Mouse (Mus musculus) thymus, adult 2 months (tissue): ENCODE results near the gene Tagln2.

Experiments used
- CTCF ChIP-seq: fragments of 200-500 bp; IDR thresholded peaks from 2 replicates; pipeline ENCODE4 v1.5.1; 2012; ENCODE audit warnings: mild to moderate bottlenecking, control low read depth, low read length, moderate library complexity, borderline replicate concordance; ENCODE audit not compliant: control insufficient read depth, poor library complexity, insufficient read depth; ENCODE audit errors: extremely low read depth
- POLR2A ChIP-seq: fragments of 200-500 bp; IDR thresholded peaks from 2 replicates; pipeline ENCODE4 v1.6.1; 2012; ENCODE audit warnings: mild to moderate bottlenecking, low read length, control low read depth, moderate library complexity; ENCODE audit not compliant: control insufficient read depth, poor library complexity, insufficient read depth; ENCODE audit errors: extremely low read depth

DNA sequence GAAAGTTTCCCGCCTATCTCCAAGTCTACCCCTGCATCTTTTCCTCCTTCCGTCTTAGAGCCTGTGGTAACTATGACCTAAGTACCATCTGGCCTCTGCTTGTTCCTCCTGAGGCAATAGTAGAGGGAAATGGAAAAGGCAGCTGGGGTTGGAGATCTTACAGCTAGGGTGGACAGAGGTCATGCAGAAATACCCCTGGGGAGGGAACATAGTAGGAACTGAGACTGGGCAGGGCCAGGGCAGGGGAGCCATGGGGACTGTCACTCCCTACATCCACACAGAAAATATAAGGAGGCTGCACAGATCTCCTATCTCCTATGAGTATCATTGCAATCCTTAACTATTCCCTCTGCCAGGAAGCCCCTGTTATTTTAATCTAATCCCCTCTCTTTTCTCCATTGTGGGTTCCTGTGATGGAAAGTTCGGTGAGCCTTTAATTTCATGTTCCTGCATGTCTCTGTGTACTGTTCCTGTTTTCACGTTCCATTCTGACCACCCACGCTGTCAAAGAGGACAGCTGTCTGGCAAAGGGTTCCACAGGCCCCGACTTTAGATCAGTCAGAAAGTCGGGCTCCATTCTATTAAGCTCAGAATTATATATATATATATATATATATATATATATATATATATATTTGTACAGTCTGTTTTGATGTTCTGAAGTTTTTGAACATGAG, 43.7 kb upstream of the Tagln2 start:
- TF ChIP-seq CTCF (no peak), POLR2A (no peak)
